Mouse (Mus musculus) olfactory bulb, adult 2 months (tissue): ENCODE results near the gene Pnlip. TPM values are rescaled to one million over a fixed set of nuclear protein-coding genes. Genes with fewer than 3 reads are reported as not detected.

Experiments used
- H3K27ac ChIP-seq: fragments of 200-500 bp; 2 replicates; pipeline ENCODE4 v1.5.1; 2012; ENCODE audit warnings: low read depth, low read length; ENCODE audit not compliant: insufficient read depth
- H3K4me1 ChIP-seq: fragments of 200-500 bp; 2 replicates; pipeline ENCODE4 v1.6.1; 2012; ENCODE audit warnings: low read length; ENCODE audit not compliant: control insufficient read depth, insufficient read depth
- H3K4me3 ChIP-seq: fragments of 200-500 bp; 2 replicates; pipeline ENCODE4 v1.5.1; 2012; ENCODE audit warnings: mild to moderate bottlenecking, low read depth, low read length, moderate library complexity; ENCODE audit not compliant: insufficient read depth
- CTCF ChIP-seq: fragments of 200-500 bp; IDR thresholded peaks from 2 replicates; pipeline ENCODE4 v1.5.1; 2012; ENCODE audit warnings: low read depth, mild to moderate bottlenecking, low read length, moderate library complexity; ENCODE audit not compliant: insufficient read depth
- POLR2A ChIP-seq: fragments of 200-500 bp; IDR thresholded peaks from 2 replicates; pipeline ENCODE4 v1.6.1; 2012; ENCODE audit warnings: mild to moderate bottlenecking, low read depth, low read length, moderate library complexity; ENCODE audit not compliant: insufficient read depth
- WGBS: fragments of 180-500 bp; shearing (Covaris S2); methylation state at CpG from one replicate; pipeline ENCODE4 v1.1.7; 2018; 5-methylcytosine and 5-hydroxymethylcytosine counted together
- polyA plus RNA-seq: library from polyadenylated mRNA; stranded (reverse); fragments of >200 nt; gene quantifications from 2 replicates; pipeline ENCODE4 v1.2.4, GENCODE M21; 2012; ENCODE audit warnings: low replicate concordance; ENCODE audit not compliant: missing spikeins, insufficient read depth, insufficient read length

The Pnlip gene
- polyA plus RNA-seq, 1 experiment = not detected

DNA sequence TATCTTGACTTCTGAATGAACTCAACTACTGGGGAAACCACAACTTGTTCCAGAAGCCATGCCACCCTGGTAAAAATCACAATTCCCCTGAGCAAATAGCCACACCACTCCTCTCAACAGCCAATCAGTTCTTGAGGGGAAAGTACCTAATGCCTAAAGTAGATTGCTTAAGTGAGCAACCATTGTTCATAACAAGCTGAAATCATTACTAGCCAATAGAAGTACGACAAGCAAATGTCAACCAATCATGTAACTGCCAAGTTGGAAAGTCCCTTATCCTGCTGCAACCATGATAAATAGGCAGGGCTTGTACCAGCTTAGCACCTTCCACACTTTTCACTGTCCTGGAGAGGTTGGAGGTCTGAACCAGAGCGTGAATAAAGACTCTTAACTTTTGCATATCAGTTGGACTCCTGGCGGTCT is 22.9 kb upstream of the Pnlip start:
- Histone ChIP-seq H3K4me3 (no peak overlapping the region), H3K27ac (no peak overlapping the region), H3K4me1 (no peaks in the 10 kb centered on the region)
- TF ChIP-seq CTCF (no peak), POLR2A (no peak)
- WGBS = 88% methylated on average over 3 of the region's 3 CpGs

DNA sequence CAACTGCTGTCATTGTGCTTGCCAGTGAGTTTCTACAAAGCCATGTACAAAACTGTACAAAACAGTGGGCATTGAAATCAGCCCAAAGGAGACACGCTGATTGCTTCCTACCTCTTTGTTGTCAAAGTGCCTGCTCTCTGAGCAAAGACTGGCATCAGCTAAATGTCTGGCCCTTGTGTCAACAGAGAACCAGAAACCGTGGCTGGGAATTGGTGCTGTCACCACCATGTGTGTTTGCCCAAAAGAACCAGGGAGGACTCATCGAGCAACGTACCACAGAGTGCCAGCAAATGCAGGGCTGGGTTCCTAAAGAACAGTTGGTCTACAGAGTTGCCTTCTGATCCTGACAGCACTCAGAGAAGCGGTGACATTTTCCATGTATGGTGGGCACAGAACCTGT is 2.3 kb upstream of the Pnlip start:
- Histone ChIP-seq H3K4me3 (no peak overlapping the region), H3K4me1 (no peaks in the 10 kb centered on the region), H3K27ac (no peak overlapping the region)
- WGBS = 60% methylated on average over 5 of the region's 5 CpGs
- no peak for TF ChIP-seq CTCF
- no peak for TF ChIP-seq POLR2A

DNA sequence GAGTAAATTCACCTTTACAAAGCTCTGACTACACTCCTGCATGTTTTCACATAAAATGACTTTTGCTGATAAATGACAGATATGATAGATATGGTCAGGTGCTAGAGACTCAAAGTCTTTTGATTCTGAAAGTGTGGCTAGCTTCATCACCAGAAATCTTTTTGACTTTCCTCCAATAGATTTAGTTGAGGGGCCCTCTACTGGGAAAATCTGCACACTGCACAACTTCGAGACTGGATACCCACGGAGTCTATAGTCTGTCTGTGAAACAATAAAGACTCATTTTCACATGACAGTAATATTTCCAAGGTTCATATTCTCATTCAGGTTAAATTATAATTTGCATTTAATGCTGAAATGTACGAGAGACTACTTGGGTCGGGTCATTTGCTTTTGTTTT is 9.8 kb downstream of the Pnlip start:
- WGBS = 59% methylated on average over 4 of the region's 4 CpGs
- Histone ChIP-seq H3K27ac (no peak overlapping the region), H3K4me1 (no peaks in the 10 kb centered on the region), H3K4me3 (no peak overlapping the region)
- TF ChIP-seq CTCF (no peak), POLR2A (no peak)

DNA sequence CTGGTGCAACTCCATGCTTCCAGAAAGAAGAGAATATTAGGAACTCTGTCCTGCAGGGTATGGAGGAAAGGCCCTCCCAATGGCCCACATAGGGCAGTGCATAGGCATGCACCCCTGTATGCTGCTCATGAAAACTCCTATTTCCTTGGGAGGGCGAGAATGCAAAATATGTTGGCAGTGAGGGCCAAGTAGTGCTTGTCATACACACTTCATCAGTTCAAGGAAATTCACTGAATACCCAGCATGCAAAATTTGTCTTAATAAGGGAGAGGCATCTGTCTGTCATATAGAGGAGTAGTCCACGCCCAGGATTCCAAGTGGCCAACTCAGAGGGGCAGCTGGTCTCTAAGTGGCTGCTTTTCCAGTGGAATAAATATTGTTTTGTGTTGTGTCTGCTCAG is 11.0 kb downstream of the Pnlip start:
- Histone ChIP-seq H3K4me3 (no peak overlapping the region), H3K4me1 (no peaks in the 10 kb centered on the region), H3K27ac (no peak overlapping the region)
- TF ChIP-seq CTCF (no peak), POLR2A (no peak)
- 94% methylated on average over 2 of the region's 2 CpGs for WGBS

DNA sequence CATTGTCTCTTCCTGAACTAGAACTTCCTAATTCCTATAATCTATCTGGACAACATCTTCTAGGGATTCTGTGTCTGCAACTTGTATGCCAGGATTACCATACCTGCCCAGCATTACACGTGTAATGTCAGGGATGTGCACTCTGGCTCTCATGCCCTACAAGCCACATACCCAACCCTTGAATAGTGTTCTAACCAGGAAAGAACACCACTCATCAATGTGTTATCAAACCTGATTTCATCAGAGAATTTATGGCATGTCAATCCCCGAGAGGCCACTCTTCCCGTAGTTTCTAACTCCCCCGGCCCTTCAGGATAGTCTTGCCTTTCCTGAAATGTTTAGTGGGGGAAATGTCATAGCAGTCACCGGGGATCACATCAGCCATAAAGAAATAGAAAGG is 12.6 kb downstream of the Pnlip start:
- H3K4me3 ChIP-seq = no peak overlapping the region
- TF ChIP-seq CTCF (no peak), POLR2A (no peak)
- H3K27ac ChIP-seq = no peak overlapping the region
- WGBS = 96% methylated on average over 5 of the region's 5 CpGs
- no peaks in the 10 kb centered on the region for H3K4me1 ChIP-seq

DNA sequence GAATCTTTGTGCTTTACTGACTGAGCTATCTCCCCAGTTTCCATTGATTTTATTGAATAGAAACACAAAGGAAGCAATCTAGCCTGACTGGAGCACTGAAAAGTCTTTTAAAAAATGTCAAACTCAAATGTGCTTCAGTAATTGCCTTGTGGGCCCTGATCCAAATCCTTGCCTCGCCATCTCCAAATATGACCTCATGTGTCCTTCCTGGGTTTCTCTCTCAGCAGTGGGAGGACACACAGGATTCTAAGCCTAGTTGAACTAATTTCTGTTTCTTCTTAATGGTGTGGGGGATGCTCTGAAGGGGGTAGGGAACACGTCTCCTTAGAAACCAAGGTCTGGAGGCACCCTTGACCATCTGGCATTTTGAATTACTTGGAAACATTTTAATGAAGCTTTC is 22.3 kb downstream of the Pnlip start:
- no peak for TF ChIP-seq CTCF
- H3K4me1 ChIP-seq = no peaks in the 10 kb centered on the region
- WGBS = 47% methylated on average over 2 of the region's 2 CpGs
- no peak overlapping the region for H3K4me3 ChIP-seq
- no peak overlapping the region for H3K27ac ChIP-seq

DNA sequence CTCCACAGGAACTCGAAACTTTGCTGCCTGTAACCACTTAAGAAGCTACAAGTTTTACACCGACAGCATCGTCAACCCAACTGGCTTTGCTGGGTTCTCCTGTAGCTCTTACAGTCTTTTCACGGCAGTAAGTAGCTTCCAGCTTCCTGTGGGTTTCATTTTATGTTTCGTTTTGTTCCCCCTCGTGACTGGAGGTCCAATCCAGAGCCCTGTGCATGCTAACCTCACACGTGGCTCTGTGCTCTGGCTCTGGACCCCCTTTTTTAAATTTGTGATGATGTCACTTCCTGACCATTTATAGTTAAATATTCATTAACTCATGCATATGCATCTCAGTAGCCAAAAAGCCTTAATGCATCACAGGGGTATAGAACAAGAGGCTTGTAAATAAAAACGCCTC is 24.8 kb downstream of the Pnlip start:
- Histone ChIP-seq H3K4me1 (no peaks in the 10 kb centered on the region), H3K4me3 (no peak overlapping the region), H3K27ac (no peak overlapping the region)
- TF ChIP-seq CTCF (no peak), POLR2A (no peak)
- 58% methylated on average over 8 of the region's 8 CpGs for WGBS

DNA sequence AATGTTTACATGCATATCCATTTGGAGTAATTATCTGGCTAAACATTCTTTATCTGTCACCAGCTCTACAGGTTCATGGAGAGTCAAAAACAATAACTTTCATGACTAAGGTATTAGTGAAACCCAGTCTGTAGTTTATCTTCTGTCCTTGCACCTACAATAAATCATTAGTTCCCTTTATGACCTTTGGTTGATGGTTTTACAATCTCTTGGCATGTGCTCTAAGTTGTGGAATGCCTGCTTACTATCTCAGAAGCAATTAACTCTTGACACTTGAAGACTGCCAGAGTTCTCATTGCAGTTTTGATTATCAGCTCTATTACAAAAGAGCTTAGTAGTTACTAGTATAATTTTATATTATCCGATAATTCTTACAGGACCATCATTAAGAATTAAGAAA is 36.6 kb downstream of the Pnlip start:
- no peak overlapping the region for H3K4me3 ChIP-seq
- H3K4me1 ChIP-seq = no peaks in the 10 kb centered on the region
- no peak for TF ChIP-seq POLR2A
- no peak for TF ChIP-seq CTCF
- 95% methylated on average over 1 of the region's 1 CpGs for WGBS
- H3K27ac ChIP-seq = no peak overlapping the region

DNA sequence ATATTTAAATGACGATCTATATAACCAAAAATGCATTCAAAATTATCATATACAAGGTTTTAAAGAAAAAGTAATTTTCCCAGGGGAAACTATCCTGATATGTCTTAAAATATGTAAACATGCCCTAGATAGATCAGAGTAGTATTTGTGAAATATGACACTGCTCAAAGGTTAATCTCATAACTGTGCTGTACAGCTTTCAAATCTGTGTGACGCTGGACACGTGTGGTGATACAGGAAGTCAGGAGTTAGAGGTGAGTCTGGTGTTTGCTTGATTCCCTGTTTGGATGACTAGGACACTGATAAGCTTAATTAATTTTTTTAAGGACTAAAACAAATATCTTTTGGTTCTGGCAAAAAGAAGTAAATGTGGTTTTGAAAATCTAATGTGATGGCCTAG is 43.0 kb downstream of the Pnlip start:
- WGBS = 96% methylated on average over 3 of the region's 3 CpGs
- H3K4me1 ChIP-seq = no peaks in the 10 kb centered on the region
- TF ChIP-seq CTCF (no peak), POLR2A (no peak)
- H3K4me3 ChIP-seq = no peak overlapping the region
- no peak overlapping the region for H3K27ac ChIP-seq

DNA sequence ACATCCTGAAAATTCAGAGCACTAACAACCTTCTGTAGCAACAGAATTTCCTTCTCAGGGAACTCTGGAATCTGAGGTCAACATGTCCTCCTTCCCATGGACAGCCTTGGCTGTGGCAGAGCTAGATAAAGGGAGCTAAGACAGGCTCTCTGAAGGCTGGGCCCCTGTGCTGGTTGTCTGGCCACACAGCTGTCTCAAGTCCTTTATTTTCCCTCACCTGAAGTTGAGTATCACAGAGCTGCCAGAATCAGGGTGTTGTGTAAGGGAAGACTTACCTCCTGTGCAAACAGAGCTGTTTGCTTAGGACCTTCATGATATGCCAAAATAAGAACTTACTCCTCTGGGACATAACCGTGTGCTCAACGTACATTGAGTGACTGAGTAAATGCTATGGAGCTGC is 43.9 kb downstream of the Pnlip start:
- Histone ChIP-seq H3K4me3 (no peak overlapping the region), H3K27ac (no peak overlapping the region), H3K4me1 (no peaks in the 10 kb centered on the region)
- WGBS = 90% methylated on average over 2 of the region's 2 CpGs
- TF ChIP-seq POLR2A = no peak
- TF ChIP-seq CTCF = no peak
